Mouse (Mus musculus) 3T3-L1 (cell line): ENCODE measurements at regions not wholly inside any gene's neighbourhood (a gene's known extent, or its start where the extent isn't known, plus 50 kb on each side); places are given as distances from the start of the nearest gene placed in this dataset.

Experiments used
- DNase-seq: peaks from one replicate; pipeline ENCODE4 v3.0.0-alpha.2; 2015; ENCODE audit warnings: low read depth, low spot score

- no peak for DNase-seq
These were observed 1175.9 kb downstream of the Diaph3 start for GRCm38 (mm10) chr14:85965139-85965538.

GRCm38 (mm10) chr14:85945707-85946313 is 1195.2 kb downstream of the Diaph3 start:
- no peak for DNase-seq

- no peak for DNase-seq
These were observed 1198.2 kb downstream of the Diaph3 start for GRCm38 (mm10) chr14:85942792-85943191.

GRCm38 (mm10) chr14:85940585-85940984 is 1200.5 kb downstream of the Diaph3 start:
- DNase-seq = no peak

GRCm38 (mm10) chr14:85935091-85935490 is 1205.9 kb downstream of the Diaph3 start:
- DNase-seq = no peak

- no peak for DNase-seq
These were observed 1210.6 kb downstream of the Diaph3 start for GRCm38 (mm10) chr14:85930387-85930786.

GRCm38 (mm10) chr14:85918894-85919293 is 1222.1 kb downstream of the Diaph3 start:
- no peak for DNase-seq

GRCm38 (mm10) chr14:85915761-85916160 is 1225.3 kb downstream of the Diaph3 start:
- no peak for DNase-seq

- peak; percentile 15 for DNase-seq
These were observed 1243.1 kb downstream of the Diaph3 start for GRCm38 (mm10) chr14:85897890-85898289.

GRCm38 (mm10) chr14:85861371-85861951 is 1279.6 kb downstream of the Diaph3 start:
- DNase-seq = no peak

- no peak for DNase-seq
These were observed 1291.5 kb downstream of the Diaph3 start for GRCm38 (mm10) chr14:85849490-85849889.

- no peak for DNase-seq
These were observed 1305.5 kb downstream of the Diaph3 start for GRCm38 (mm10) chr14:85835494-85835893.

- no peak for DNase-seq
These were observed 1326.1 kb downstream of the Diaph3 start for GRCm38 (mm10) chr14:85814920-85815319.

GRCm38 (mm10) chr14:85784386-85784785 is 1341.0 kb downstream of the Pcdh17 start:
- no peak for DNase-seq

GRCm38 (mm10) chr14:85770636-85771035 is 1327.3 kb downstream of the Pcdh17 start:
- no peak for DNase-seq

GRCm38 (mm10) chr14:85768301-85768700 is 1324.9 kb downstream of the Pcdh17 start:
- no peak for DNase-seq

GRCm38 (mm10) chr14:85757343-85757742 is 1314.0 kb downstream of the Pcdh17 start:
- DNase-seq = no peak

- DNase-seq = no peak
These were observed 1295.2 kb downstream of the Pcdh17 start for GRCm38 (mm10) chr14:85738567-85738966.
